Mouse (Mus musculus): ENCODE results near the gene Dusp15. TPM values are rescaled to one million over a fixed set of nuclear protein-coding genes. Genes with fewer than 3 reads are reported as not detected.
A peak's percentile ranks its signal among the peaks of the same experiment; 100 is the strongest.

Dusp15 gene
- polyA plus RNA-seq, 1 experiment from 2014 or later: 0.07 TPM

GRCm38 (mm10) chr2:152927371-152927770, 24.1 kb downstream of the Dusp15 start:
- WGBS (ENCODE audit: insufficient replicate concordance): 36% methylated on average over 5 of the region's 5 CpGs
- Histone ChIP-seq H3K27me3 (ENCODE audit: control insufficient read depth, insufficient read depth, low read length) (peaks cover 9% of the 10 kb centered on the region; the same call in 1 of the 2 replicates), H3K36me3 (ENCODE audit: control insufficient read depth, insufficient read depth, low read length) (no peaks in the 10 kb centered on the region), H3K4me1 (ENCODE audit: control insufficient read depth, insufficient read depth, low read length) (peaks cover 16% of the 10 kb centered on the region), H3K9ac (ENCODE audit: low read depth, low read length) (no peak overlapping the region), H3K27ac (ENCODE audit: low read depth, low read length) (no peak overlapping the region), H3K4me2 (no peak overlapping the region), H3K9me3 (replicated peaks; ENCODE audit: control insufficient read depth, low read length) (no peaks in the 10 kb centered on the region), H3K4me3 (ENCODE audit: low read depth, low read length) (no peak overlapping the region)
- ATAC-seq (replicated peaks; ENCODE audit: insufficient number of reproducible peaks, low FRiP score, low TSS enrichment): no peak

GRCm38 (mm10) chr2:152926896-152927295, 24.6 kb downstream of the Dusp15 start:
- Histone ChIP-seq H3K27me3 (ENCODE audit: control insufficient read depth, insufficient read depth, low read length) (peaks cover 9% of the 10 kb centered on the region; the same call in 1 of the 2 replicates), H3K9ac (ENCODE audit: low read depth, low read length) (no peak overlapping the region), H3K27ac (ENCODE audit: low read depth, low read length) (no peak overlapping the region), H3K9me3 (replicated peaks; ENCODE audit: control insufficient read depth, low read length) (no peaks in the 10 kb centered on the region), H3K4me3 (ENCODE audit: low read depth, low read length) (no peak overlapping the region), H3K4me1 (ENCODE audit: control insufficient read depth, insufficient read depth, low read length) (peaks cover 21% of the 10 kb centered on the region), H3K36me3 (ENCODE audit: control insufficient read depth, insufficient read depth, low read length) (no peaks in the 10 kb centered on the region), H3K4me2 (no peak overlapping the region)
- no peak for ATAC-seq (replicated peaks; ENCODE audit: insufficient number of reproducible peaks, low FRiP score, low TSS enrichment)
- WGBS (ENCODE audit: insufficient replicate concordance): 69% methylated on average over 9 of the region's 9 CpGs

DNA sequence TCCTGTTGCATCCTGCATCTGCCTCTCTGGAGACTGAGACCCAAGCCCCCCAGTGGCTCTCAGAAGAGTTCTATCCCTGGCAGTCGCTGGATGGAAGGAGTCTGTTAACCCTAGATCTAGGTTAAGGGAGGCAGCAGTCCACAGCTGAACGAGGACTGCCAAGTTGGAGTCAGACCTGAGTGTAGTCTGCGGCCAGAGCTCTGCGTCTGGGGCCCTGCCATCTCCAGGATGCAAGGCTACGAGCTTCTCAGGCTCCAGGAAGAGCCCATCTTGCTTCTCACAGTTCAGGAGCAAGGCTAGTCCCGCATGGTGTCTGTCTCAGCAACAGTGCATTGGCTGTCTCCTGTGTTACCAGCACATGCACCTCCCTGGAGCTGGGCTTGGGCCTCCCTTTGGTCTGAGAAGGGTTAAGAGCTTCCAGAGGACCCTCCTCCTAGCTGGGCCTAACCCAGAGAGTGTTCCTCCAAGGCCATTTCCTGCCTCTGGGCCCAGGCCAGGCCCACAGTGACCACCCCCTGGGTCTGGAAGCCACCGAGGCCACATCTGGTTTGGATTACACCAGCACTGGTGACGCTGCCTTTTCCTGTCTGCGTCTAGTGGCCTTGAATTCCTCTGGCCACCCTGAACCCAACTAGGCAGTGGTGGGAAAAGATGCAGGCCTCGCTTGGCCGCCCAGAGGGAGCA, 26.2 kb downstream of the Dusp15 start:
- WGBS (ENCODE audit: insufficient replicate concordance): 38% methylated on average over 11 of the region's 11 CpGs
- 0 out of 2 replicates have a peak overlapping the region, but pooled peaks have one; percentile 16 for H3K9ac ChIP-seq (ENCODE audit: low read depth, low read length)

DNA sequence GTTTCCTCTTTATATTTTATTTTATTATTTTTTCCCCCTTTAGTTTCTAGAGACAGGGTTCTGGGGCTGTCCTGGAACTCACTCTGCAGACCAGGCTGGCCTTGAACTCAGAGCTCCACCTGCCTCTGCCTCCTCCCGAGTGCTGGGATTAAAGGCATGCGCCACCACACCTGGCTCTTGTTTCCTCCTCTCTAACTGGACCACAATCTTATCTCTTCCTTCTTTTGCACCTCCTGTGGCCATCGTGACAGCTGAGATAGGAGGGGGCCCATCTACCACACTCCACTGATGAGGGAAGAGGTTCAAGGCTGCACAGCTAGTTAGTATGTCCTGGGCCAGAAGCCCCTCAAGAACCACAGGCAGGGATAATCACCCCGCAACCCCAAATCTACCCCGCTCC, 27.0 kb downstream of the Dusp15 start:
- Histone ChIP-seq H3K4me1 (ENCODE audit: control insufficient read depth, insufficient read depth, low read length) (peaks cover 22% of the 10 kb centered on the region), H3K9me3 (replicated peaks; ENCODE audit: control insufficient read depth, low read length) (no peaks in the 10 kb centered on the region), H3K4me2 (no peak overlapping the region), H3K27me3 (ENCODE audit: control insufficient read depth, insufficient read depth, low read length) (peaks cover 7% of the 10 kb centered on the region; the same call in 1 of the 2 replicates), H3K9ac (ENCODE audit: low read depth, low read length) (no peak overlapping the region), H3K27ac (ENCODE audit: low read depth, low read length) (no peak overlapping the region), H3K36me3 (ENCODE audit: control insufficient read depth, insufficient read depth, low read length) (no peaks in the 10 kb centered on the region), H3K4me3 (ENCODE audit: low read depth, low read length) (no peak overlapping the region)
- ATAC-seq (replicated peaks; ENCODE audit: insufficient number of reproducible peaks, low FRiP score, low TSS enrichment): no peak
- 54% methylated on average over 5 of the region's 5 CpGs for WGBS (ENCODE audit: insufficient replicate concordance)

More for the DNA sequence above, 26.2 kb downstream of the Dusp15 start:
- no peaks in the 10 kb centered on the region for H3K36me3 ChIP-seq (ENCODE audit: control insufficient read depth, insufficient read depth, low read length)
- peak overlapping the region; percentile 75 for H3K27ac ChIP-seq (ENCODE audit: low read depth, low read length)
- no peak overlapping the region for H3K4me3 ChIP-seq (ENCODE audit: low read depth, low read length)
- peaks cover 22% of the 10 kb centered on the region for H3K4me1 ChIP-seq (ENCODE audit: control insufficient read depth, insufficient read depth, low read length)
- ATAC-seq (replicated peaks; ENCODE audit: insufficient number of reproducible peaks, low FRiP score, low TSS enrichment): peak; percentile 37
- 0 out of 2 replicates have a peak, but pooled peaks cover 5% of the 10 kb centered on the region for H3K27me3 ChIP-seq (ENCODE audit: control insufficient read depth, insufficient read depth, low read length)
- H3K9me3 ChIP-seq (replicated peaks; ENCODE audit: control insufficient read depth, low read length): no peaks in the 10 kb centered on the region
- no peak overlapping the region for H3K4me2 ChIP-seq

DNA sequence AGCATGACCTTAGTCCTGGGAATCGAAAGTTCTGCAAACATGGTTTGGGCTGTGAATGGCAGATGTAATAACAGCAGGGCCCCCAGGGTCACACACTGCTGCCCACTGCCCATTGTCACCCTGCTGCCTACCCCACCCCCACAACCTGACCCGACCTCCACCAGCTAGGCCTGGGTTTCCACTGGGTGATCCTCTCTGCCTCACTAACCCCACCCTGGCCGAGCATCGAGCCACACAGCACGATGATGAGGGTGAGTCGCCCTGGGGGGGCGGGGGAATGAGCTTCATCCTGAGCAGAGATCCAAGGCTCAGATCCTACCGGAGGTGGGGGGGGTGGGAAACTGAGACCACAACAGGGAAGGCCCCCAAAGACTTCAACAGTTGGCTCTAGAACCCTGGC, 27.4 kb downstream of the Dusp15 start:
- Histone ChIP-seq H3K4me3 (ENCODE audit: low read depth, low read length) (no peak overlapping the region), H3K27me3 (ENCODE audit: control insufficient read depth, insufficient read depth, low read length) (peaks cover 7% of the 10 kb centered on the region; the same call in 1 of the 2 replicates), H3K4me1 (ENCODE audit: control insufficient read depth, insufficient read depth, low read length) (peaks cover 22% of the 10 kb centered on the region), H3K27ac (ENCODE audit: low read depth, low read length) (no peak overlapping the region), H3K36me3 (ENCODE audit: control insufficient read depth, insufficient read depth, low read length) (no peaks in the 10 kb centered on the region), H3K9me3 (replicated peaks; ENCODE audit: control insufficient read depth, low read length) (no peaks in the 10 kb centered on the region), H3K4me2 (no peak overlapping the region), H3K9ac (ENCODE audit: low read depth, low read length) (no peak overlapping the region)
- 62% methylated on average over 8 of the region's 8 CpGs for WGBS (ENCODE audit: insufficient replicate concordance)
- ATAC-seq (replicated peaks; ENCODE audit: insufficient number of reproducible peaks, low FRiP score, low TSS enrichment): no peak

- Histone ChIP-seq H3K4me2 (no peak overlapping the region), H3K4me1 (ENCODE audit: control insufficient read depth, insufficient read depth, low read length) (peaks cover 26% of the 10 kb centered on the region), H3K36me3 (ENCODE audit: control insufficient read depth, insufficient read depth, low read length) (no peaks in the 10 kb centered on the region), H3K4me3 (ENCODE audit: low read depth, low read length) (no peak overlapping the region), H3K9me3 (replicated peaks; ENCODE audit: control insufficient read depth, low read length) (no peaks in the 10 kb centered on the region), H3K9ac (ENCODE audit: low read depth, low read length) (no peak overlapping the region), H3K27ac (ENCODE audit: low read depth, low read length) (no peak overlapping the region), H3K27me3 (ENCODE audit: control insufficient read depth, insufficient read depth, low read length) (peaks cover 10% of the 10 kb centered on the region; the same call in 1 of the 2 replicates)
- 78% methylated on average over 3 of the region's 3 CpGs for WGBS (ENCODE audit: insufficient replicate concordance)
- ATAC-seq (replicated peaks; ENCODE audit: insufficient number of reproducible peaks, low FRiP score, low TSS enrichment): no peak
Observed at GRCm38 (mm10) chr2:152923621-152924020, 27.9 kb downstream of the Dusp15 start.

DNA sequence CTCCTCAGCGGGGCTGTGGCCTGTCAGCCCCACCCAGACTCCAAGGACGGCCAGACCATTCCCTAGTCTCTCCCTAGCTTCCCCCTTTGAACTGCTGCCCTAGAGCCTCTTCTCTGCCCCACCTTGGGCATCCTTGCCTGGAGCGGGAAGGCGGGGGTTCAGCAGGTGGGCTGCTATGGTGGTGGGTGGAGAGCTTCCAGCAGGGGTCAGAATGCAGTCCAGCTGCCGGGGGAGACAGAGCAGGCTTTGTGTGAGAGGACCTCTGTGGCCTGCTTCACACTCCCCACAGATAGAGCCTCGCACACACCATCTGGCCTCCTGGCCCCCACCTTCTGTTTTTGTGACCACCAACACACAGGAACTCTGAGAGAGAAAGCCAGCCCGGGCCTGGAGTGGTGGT, 29.1 kb downstream of the Dusp15 start:
- 23% methylated on average over 7 of the region's 7 CpGs for whole genome bisulfite sequencing (ENCODE audit: insufficient replicate concordance)
- Histone ChIP-seq H3K4me1 (ENCODE audit: control insufficient read depth, insufficient read depth, low read length) (peaks cover 26% of the 10 kb centered on the region), H3K36me3 (ENCODE audit: control insufficient read depth, insufficient read depth, low read length) (no peaks in the 10 kb centered on the region), H3K4me2 (no peak overlapping the region; the same call in 1 of the 2 replicates), H3K27me3 (ENCODE audit: control insufficient read depth, insufficient read depth, low read length) (peaks cover 10% of the 10 kb centered on the region; the same call in 1 of the 2 replicates), H3K4me3 (ENCODE audit: low read depth, low read length) (no peak overlapping the region), H3K9ac (ENCODE audit: low read depth, low read length) (0 out of 2 replicates have a peak overlapping the region, but pooled peaks have one; percentile 28), H3K9me3 (replicated peaks; ENCODE audit: control insufficient read depth, low read length) (no peaks in the 10 kb centered on the region), H3K27ac (ENCODE audit: low read depth, low read length) (no peak overlapping the region)
- no peak for ATAC-seq (replicated peaks; ENCODE audit: insufficient number of reproducible peaks, low FRiP score, low TSS enrichment)

DNA sequence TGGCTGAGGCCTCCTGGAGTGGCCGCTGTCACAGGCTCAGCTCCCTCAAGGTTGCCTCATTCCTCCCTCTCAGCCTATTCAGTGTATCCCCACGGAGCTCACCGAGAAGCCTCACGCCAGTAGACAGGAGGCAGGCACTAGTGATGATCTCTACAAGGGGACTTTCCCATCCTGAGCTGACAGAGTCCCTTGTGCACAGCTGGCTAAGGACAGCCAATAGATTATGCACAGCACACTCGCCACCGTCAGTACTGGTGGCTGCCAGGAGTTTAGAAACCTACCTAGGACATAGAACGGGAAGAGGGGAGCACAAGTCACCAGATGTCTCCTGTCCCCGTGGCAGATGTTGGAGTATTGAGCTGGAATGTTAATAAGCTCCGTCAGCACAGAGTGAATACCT, 33.8 kb downstream of the Dusp15 start:
- Histone ChIP-seq H3K9me3 (replicated peaks; ENCODE audit: control insufficient read depth, low read length) (no peaks in the 10 kb centered on the region), H3K27me3 (ENCODE audit: control insufficient read depth, insufficient read depth, low read length) (peaks cover 23% of the 10 kb centered on the region), H3K36me3 (ENCODE audit: control insufficient read depth, insufficient read depth, low read length) (no peaks in the 10 kb centered on the region), H3K4me3 (ENCODE audit: low read depth, low read length) (no peak overlapping the region), H3K27ac (ENCODE audit: low read depth, low read length) (no peak overlapping the region), H3K4me1 (ENCODE audit: control insufficient read depth, insufficient read depth, low read length) (peaks cover 19% of the 10 kb centered on the region), H3K4me2 (no peak overlapping the region), H3K9ac (ENCODE audit: low read depth, low read length) (no peak overlapping the region)
- ATAC-seq (replicated peaks; ENCODE audit: insufficient number of reproducible peaks, low FRiP score, low TSS enrichment): no peak
- 39% methylated on average over 9 of the region's 9 CpGs for WGBS (ENCODE audit: insufficient replicate concordance)

DNA sequence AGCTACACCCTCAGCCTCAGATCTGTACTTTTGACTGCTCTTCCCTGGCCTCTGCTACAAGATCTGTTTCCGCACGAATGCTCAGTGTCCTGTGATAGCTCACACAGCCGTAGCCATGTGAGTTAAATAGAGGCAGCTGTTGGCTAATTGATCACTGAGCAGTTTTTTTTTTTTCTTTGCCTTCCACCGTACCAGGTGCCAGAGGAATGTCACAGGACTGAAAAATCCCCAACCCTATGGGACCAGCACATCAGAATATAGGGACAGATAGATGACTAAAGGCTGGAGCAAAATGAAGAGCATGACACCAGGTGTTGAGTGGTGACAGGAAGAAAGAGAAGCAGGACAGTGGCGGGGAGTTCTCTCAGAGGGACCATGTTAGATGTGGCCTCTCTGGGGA, 35.4 kb downstream of the Dusp15 start:
- Histone ChIP-seq H3K4me1 (ENCODE audit: control insufficient read depth, insufficient read depth, low read length) (peaks cover 12% of the 10 kb centered on the region), H3K36me3 (ENCODE audit: control insufficient read depth, insufficient read depth, low read length) (no peaks in the 10 kb centered on the region), H3K27ac (ENCODE audit: low read depth, low read length) (no peak overlapping the region), H3K9me3 (replicated peaks; ENCODE audit: control insufficient read depth, low read length) (no peaks in the 10 kb centered on the region), H3K9ac (ENCODE audit: low read depth, low read length) (no peak overlapping the region), H3K4me2 (no peak overlapping the region), H3K4me3 (ENCODE audit: low read depth, low read length) (no peak overlapping the region), H3K27me3 (ENCODE audit: control insufficient read depth, insufficient read depth, low read length) (peaks cover 39% of the 10 kb centered on the region)
- WGBS (ENCODE audit: insufficient replicate concordance): 48% methylated on average over 5 of the region's 5 CpGs
- ATAC-seq (replicated peaks; ENCODE audit: insufficient number of reproducible peaks, low FRiP score, low TSS enrichment): no peak

All from heart, embryonic 11.5 days (tissue).